Mouse (Mus musculus): ENCODE data around the gene Tmem174. TPM values are rescaled to one million over a fixed set of nuclear protein-coding genes. Genes with fewer than 3 reads are reported as not detected.

Gene Tmem174
- polyA plus RNA-seq, 1 experiment from 2014 or later, result not detected

DNA sequence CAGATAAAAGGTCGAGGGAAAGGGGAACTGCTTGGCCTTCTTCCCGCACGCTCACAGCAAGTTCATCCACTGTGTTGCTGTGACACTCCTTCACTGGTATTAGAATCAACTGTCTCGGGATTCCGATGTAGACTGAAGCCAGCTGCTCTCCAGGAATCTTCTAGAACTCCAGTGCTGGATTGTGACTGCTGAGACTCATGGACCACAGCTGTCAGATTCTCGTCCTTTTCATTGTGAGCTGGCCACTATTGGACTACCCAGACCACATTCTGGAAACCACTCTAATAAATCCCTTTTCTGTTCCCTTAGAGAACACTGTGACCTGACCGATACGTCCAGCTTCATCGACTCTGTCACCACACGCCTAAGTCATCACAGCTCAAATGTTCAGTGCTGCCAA, 28.0 kb upstream of the Tmem174 start:
- no peak for DNase-seq (ENCODE audit: low spot score)
- no peaks in the 10 kb centered on the region for H3K27me3 ChIP-seq (ENCODE audit: control insufficient read depth, insufficient read depth, low read length)
- 88% methylated on average over 10 of the region's 10 CpGs for whole genome bisulfite sequencing
- H3K4me3 ChIP-seq (ENCODE audit: low read depth, low read length), result no peak overlapping the region
- H3K4me2 ChIP-seq (replicated peaks; ENCODE audit: low read depth, low read length), result no peak overlapping the region
- H3K36me3 ChIP-seq (ENCODE audit: control insufficient read depth, insufficient read depth, low read length), result no peaks in the 10 kb centered on the region
- H3K27ac ChIP-seq (ENCODE audit: low read depth, low read length), result no peak overlapping the region
- H3K9me3 ChIP-seq (ENCODE audit: control insufficient read depth, low read length), result no peaks in the 10 kb centered on the region
- ATAC-seq (ENCODE audit: low FRiP score), result no peak
- H3K9ac ChIP-seq (ENCODE audit: low read depth, low read length), result no peak overlapping the region
- no peaks in the 10 kb centered on the region for H3K4me1 ChIP-seq (replicated peaks; ENCODE audit: control insufficient read depth, insufficient read depth, low read length)

DNA sequence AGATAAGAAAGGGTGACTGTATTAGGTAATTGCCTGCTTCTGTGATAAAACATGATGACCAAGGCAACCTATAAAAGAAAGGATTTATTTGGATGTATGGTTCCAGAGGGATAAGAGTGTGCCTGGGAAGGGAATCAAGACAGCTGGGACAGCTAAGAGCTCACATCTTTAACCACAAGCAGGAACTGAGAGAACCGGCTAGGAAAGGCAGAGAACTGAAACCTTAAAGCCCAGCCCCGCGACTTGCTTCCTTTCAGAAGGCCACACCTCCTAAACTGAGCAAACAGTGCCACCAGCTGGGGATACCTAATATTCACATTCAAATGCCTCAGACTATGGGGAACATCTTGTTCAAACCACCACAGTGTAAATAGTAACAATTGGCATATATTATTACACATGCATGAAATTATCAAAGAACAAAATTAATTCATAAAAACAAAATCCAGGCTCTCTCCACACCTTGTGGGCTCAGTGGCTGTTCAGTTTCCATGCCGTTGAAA, 25.0 kb upstream of the Tmem174 start:
- no peaks in the 10 kb centered on the region for H3K4me1 ChIP-seq (replicated peaks; ENCODE audit: control insufficient read depth, insufficient read depth, low read length)
- 83% methylated on average over 4 of the region's 4 CpGs for WGBS
- H3K4me3 ChIP-seq (ENCODE audit: low read depth, low read length), result no peak overlapping the region
- no peak overlapping the region for H3K4me2 ChIP-seq (replicated peaks; ENCODE audit: low read depth, low read length)
- no peaks in the 10 kb centered on the region for H3K27me3 ChIP-seq (ENCODE audit: control insufficient read depth, insufficient read depth, low read length)
- ATAC-seq (ENCODE audit: low FRiP score) (no peak), DNase-seq (ENCODE audit: low spot score) (no peak)
- H3K9ac ChIP-seq (ENCODE audit: low read depth, low read length), result no peak overlapping the region
- H3K27ac ChIP-seq (ENCODE audit: low read depth, low read length), result no peak overlapping the region
- no peaks in the 10 kb centered on the region for H3K9me3 ChIP-seq (ENCODE audit: control insufficient read depth, low read length)
- H3K36me3 ChIP-seq (ENCODE audit: control insufficient read depth, insufficient read depth, low read length), result no peaks in the 10 kb centered on the region

DNA sequence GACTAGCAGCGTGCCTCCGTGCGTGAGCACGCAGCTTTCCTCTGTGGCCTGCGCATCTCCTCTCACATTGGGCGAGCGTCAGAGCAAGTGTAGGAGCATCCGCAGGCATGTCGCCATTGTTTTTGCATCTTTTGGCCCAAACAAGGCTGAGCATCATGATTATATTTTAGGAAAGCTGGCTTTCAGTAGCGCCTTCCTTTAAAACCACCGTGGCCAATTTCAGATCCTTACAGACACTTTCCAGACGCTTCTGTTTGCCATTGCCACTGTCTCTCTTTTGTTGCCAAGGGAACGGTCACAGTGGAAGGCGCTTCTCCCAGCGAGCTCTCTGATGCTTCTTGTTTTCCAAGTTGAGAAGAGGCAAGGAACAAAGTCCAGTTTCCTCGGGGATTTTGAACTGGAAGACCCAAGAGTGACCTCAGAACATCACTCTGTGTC, 18.8 kb upstream of the Tmem174 start:
- no peaks in the 10 kb centered on the region for H3K27me3 ChIP-seq (ENCODE audit: control insufficient read depth, insufficient read depth, low read length)
- no peak overlapping the region for H3K27ac ChIP-seq (ENCODE audit: low read depth, low read length)
- no peak overlapping the region for H3K9ac ChIP-seq (ENCODE audit: low read depth, low read length)
- ATAC-seq (ENCODE audit: low FRiP score) (no peak), DNase-seq (ENCODE audit: low spot score) (peak; percentile 15)
- no peaks in the 10 kb centered on the region for H3K4me1 ChIP-seq (replicated peaks; ENCODE audit: control insufficient read depth, insufficient read depth, low read length)
- no peak overlapping the region for H3K4me2 ChIP-seq (replicated peaks; ENCODE audit: low read depth, low read length)
- 77% methylated on average over 16 of the region's 16 CpGs for WGBS
- no peaks in the 10 kb centered on the region for H3K36me3 ChIP-seq (ENCODE audit: control insufficient read depth, insufficient read depth, low read length)
- H3K9me3 ChIP-seq (ENCODE audit: control insufficient read depth, low read length), result no peaks in the 10 kb centered on the region
- no peak overlapping the region for H3K4me3 ChIP-seq (ENCODE audit: low read depth, low read length)

DNA sequence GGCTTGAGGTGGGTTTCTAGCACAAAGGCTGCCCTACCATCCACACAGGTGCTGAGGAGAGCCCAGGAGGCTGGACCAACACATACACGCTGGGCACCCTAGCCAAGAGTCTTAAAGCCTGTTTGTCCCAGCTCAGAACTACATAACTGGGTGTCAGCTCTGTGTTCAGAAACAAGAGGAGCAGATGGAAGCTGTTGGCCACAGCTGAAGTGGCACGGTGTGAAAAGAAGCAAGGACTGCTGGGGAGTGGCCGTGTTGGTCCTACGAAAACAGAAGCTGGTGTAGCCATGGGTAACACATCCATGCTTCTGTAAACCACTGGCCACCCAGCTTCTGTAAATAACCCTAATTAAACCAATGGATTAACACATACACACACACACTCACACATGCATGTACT, 18.1 kb upstream of the Tmem174 start:
- ATAC-seq (ENCODE audit: low FRiP score) (no peak), DNase-seq (ENCODE audit: low spot score) (no peak)
- H3K4me3 ChIP-seq (ENCODE audit: low read depth, low read length), result no peak overlapping the region
- 85% methylated on average over 4 of the region's 4 CpGs for WGBS
- no peak overlapping the region for H3K9ac ChIP-seq (ENCODE audit: low read depth, low read length)
- no peaks in the 10 kb centered on the region for H3K9me3 ChIP-seq (ENCODE audit: control insufficient read depth, low read length)
- no peaks in the 10 kb centered on the region for H3K36me3 ChIP-seq (ENCODE audit: control insufficient read depth, insufficient read depth, low read length)
- H3K4me2 ChIP-seq (replicated peaks; ENCODE audit: low read depth, low read length), result no peak overlapping the region
- no peak overlapping the region for H3K27ac ChIP-seq (ENCODE audit: low read depth, low read length)
- no peaks in the 10 kb centered on the region for H3K4me1 ChIP-seq (replicated peaks; ENCODE audit: control insufficient read depth, insufficient read depth, low read length)
- no peaks in the 10 kb centered on the region for H3K27me3 ChIP-seq (ENCODE audit: control insufficient read depth, insufficient read depth, low read length)

DNA sequence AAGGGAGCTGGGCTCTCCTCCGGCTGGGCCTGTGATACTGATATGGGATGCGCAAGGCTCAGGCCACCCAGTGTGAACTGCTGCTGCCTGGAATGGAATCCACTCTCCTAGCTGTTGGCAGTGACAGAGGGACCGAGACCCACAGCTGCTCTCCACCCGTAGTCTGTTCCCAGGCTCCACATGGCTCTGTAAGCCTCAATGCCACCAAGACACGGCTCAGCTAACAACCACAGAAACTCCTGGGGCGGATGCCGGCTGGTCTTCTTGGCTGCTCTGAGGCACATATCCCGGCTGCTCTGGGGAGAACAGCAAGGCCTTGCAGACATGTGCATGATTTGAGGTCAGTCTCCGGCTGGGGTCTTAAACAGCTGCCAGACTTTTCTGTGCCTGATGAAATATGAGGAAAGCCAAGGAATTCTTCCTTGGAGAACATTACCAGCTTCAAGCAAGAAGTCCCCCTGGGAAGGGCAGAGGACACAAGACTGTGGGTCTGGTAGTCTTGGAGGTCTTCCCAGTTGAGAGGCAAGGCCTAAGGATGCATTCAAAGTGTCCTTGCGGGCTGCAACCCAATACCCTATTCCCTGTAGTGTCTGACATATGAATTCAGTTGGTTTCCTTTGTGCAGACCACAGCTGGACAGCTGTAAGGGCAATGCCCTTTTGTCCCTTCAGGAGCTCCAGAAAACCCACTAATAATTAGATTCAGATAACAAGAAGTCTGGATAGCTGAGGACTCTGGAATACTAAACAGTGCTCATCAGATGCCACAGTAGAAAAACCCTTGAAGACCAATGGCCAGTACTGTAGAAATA, 17.1 kb upstream of the Tmem174 start:
- WGBS, result 61% methylated on average over 10 of the region's 10 CpGs
- H3K27ac ChIP-seq (ENCODE audit: low read depth, low read length), result no peak overlapping the region
- H3K9me3 ChIP-seq (ENCODE audit: control insufficient read depth, low read length), result no peaks in the 10 kb centered on the region
- DNase-seq (ENCODE audit: low spot score) (no peak), ATAC-seq (ENCODE audit: low FRiP score) (no peak)
- H3K4me2 ChIP-seq (replicated peaks; ENCODE audit: low read depth, low read length), result no peak overlapping the region
- no peaks in the 10 kb centered on the region for H3K36me3 ChIP-seq (ENCODE audit: control insufficient read depth, insufficient read depth, low read length)
- no peaks in the 10 kb centered on the region for H3K27me3 ChIP-seq (ENCODE audit: control insufficient read depth, insufficient read depth, low read length)
- no peak overlapping the region for H3K9ac ChIP-seq (ENCODE audit: low read depth, low read length)
- H3K4me1 ChIP-seq (replicated peaks; ENCODE audit: control insufficient read depth, insufficient read depth, low read length), result no peaks in the 10 kb centered on the region
- H3K4me3 ChIP-seq (ENCODE audit: low read depth, low read length), result no peak overlapping the region

DNA sequence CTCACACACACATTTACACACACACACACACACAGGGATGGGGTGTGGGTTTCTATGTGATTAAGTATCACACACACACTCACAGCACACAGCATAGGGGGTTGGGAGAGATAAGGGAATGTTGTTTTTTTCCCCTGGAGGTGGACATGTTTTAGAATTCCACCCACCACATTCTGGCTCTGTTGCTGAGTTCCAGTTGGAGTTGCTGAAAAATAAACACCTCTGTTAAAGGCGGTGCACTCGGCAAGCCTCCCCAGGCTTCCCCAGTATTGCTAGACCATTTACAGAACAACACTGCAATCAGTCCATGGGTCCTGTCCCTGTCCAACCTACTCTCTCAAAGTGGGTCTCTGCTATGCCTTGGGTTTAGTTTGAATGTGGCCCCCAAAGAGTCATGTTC, 15.0 kb upstream of the Tmem174 start:
- Histone ChIP-seq H3K9ac (ENCODE audit: low read depth, low read length) (no peak overlapping the region), H3K27me3 (ENCODE audit: control insufficient read depth, insufficient read depth, low read length) (no peaks in the 10 kb centered on the region), H3K4me1 (replicated peaks; ENCODE audit: control insufficient read depth, insufficient read depth, low read length) (no peaks in the 10 kb centered on the region), H3K9me3 (ENCODE audit: control insufficient read depth, low read length) (no peaks in the 10 kb centered on the region), H3K4me3 (ENCODE audit: low read depth, low read length) (no peak overlapping the region), H3K4me2 (replicated peaks; ENCODE audit: low read depth, low read length) (no peak overlapping the region), H3K36me3 (ENCODE audit: control insufficient read depth, insufficient read depth, low read length) (no peaks in the 10 kb centered on the region), H3K27ac (ENCODE audit: low read depth, low read length) (no peak overlapping the region)
- no peak for DNase-seq (ENCODE audit: low spot score)
- WGBS, result 81% methylated on average over 2 of the region's 2 CpGs
- ATAC-seq (ENCODE audit: low FRiP score), result no peak

DNA sequence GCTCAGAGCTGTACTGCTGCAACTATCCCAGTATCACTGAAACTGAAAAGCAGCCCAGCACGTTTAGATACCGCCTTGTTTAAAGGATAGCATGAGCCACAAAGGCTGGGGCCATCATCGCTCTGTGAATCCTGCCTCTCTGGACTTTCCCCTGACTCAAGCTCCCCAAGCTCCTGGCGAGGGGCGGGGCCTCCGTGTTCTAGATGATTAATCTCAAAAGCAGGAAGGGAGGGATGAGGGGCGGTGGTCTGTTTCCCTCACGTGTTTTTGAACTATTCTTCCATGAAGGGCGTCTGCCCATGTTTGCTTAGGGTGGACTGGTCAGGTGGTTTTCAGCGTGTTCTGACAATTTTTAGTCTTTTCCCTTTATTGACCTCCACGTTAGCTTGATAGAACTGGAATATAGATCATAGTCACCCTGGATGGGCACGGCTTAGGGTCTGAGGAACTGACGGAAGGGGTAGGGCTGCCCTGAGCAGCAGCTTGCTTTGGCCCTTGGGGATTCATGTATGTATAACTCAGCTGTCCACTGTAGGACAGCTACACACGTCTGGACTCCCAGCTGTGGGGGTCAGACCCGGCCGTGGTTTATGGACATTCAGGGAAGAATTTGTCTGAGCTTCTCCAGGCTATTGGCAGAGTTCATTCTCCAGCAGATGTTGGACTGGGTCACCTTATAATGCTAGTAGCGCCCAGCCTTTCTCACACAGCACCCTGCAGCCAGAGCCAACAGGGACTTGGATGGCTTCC, 14.2 kb upstream of the Tmem174 start:
- no peak overlapping the region for H3K4me2 ChIP-seq (replicated peaks; ENCODE audit: low read depth, low read length)
- WGBS, result 74% methylated on average over 17 of the region's 17 CpGs
- H3K4me3 ChIP-seq (ENCODE audit: low read depth, low read length), result no peak overlapping the region
- H3K9ac ChIP-seq (ENCODE audit: low read depth, low read length), result no peak overlapping the region
- H3K27ac ChIP-seq (ENCODE audit: low read depth, low read length), result no peak overlapping the region
- no peak for ATAC-seq (ENCODE audit: low FRiP score)
- no peak for DNase-seq (ENCODE audit: low spot score)
- no peaks in the 10 kb centered on the region for H3K27me3 ChIP-seq (ENCODE audit: control insufficient read depth, insufficient read depth, low read length)
- no peaks in the 10 kb centered on the region for H3K9me3 ChIP-seq (ENCODE audit: control insufficient read depth, low read length)
- H3K36me3 ChIP-seq (ENCODE audit: control insufficient read depth, insufficient read depth, low read length), result no peaks in the 10 kb centered on the region
- no peaks in the 10 kb centered on the region for H3K4me1 ChIP-seq (replicated peaks; ENCODE audit: control insufficient read depth, insufficient read depth, low read length)

DNA sequence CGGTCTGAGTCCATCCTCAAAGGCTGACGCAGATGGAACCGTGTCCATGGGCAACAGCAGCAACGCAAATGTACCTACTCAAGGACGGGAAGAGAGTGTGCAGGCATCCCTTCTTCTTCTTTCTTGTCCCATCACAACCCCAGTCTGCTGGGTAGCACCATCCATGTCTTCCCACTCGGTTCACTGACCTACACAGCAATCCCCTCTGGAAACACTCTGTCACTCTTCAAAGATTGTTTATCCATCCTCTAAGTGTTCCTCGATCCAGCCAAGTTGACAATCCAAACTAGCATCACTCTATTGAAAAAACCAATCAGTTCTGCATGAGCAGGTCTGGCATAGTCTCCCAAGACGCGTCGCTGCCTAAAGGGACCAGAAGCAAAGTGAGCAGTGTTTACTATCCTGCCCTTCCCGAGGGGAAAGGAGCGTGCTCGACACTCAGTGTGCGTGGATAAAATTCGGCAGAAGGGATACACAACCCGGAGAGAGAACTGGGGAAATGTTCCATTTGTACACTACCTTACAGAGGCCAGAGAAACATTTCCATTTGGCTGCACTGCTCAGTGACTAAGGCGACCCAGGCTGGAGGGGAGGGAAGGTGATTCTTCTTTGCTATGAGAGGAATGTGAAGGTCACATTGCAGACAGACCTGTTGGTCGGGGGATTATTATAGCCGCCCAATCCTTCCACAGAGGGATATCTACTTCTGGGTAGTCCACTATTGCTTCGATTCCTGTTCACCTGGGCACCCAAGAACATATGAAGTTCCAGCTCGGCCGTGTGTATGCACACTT, 10.8 kb upstream of the Tmem174 start:
- 87% methylated on average over 22 of the region's 22 CpGs for WGBS
- H3K27me3 ChIP-seq (ENCODE audit: control insufficient read depth, insufficient read depth, low read length), result no peaks in the 10 kb centered on the region
- no peaks in the 10 kb centered on the region for H3K9me3 ChIP-seq (ENCODE audit: control insufficient read depth, low read length)
- no peak for ATAC-seq (ENCODE audit: low FRiP score)
- no peak for DNase-seq (ENCODE audit: low spot score)
- H3K9ac ChIP-seq (ENCODE audit: low read depth, low read length), result no peak overlapping the region
- H3K4me3 ChIP-seq (ENCODE audit: low read depth, low read length), result no peak overlapping the region
- H3K4me1 ChIP-seq (replicated peaks; ENCODE audit: control insufficient read depth, insufficient read depth, low read length), result no peaks in the 10 kb centered on the region
- H3K27ac ChIP-seq (ENCODE audit: low read depth, low read length), result no peak overlapping the region
- H3K4me2 ChIP-seq (replicated peaks; ENCODE audit: low read depth, low read length), result no peak overlapping the region
- H3K36me3 ChIP-seq (ENCODE audit: control insufficient read depth, insufficient read depth, low read length), result no peaks in the 10 kb centered on the region

Measured in hindbrain, embryonic 11.5 days (tissue).